Mouse (Mus musculus): ENCODE results near the gene Prr13.

DNA sequence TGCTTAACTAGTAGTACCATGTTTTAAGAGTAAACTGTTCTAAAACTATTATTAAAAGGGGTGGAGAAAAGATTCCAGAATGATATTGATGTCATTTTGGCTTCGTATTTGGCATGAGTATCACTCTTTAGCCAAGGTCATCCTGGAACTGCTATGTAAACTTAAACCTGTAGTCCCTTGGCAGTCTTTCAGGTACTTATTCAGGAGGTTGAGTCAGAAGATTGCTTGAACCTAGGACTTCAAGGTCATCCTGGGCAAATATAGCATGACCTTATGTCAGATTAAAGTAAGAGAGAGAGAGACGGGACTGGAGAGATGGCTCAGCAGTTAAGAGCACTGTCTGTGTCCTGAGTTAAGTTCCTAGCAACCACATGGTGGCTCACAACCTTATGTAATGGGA is 34.2 kb upstream of the Prr13 start:
- TF ChIP-seq CTCF (IDR thresholded peaks at IDR 0.05) (no peak), EP300 (IDR thresholded peaks at IDR 0.05; ENCODE audit: insufficient read depth, low read depth, low read length) (no peak), POLR2A (IDR thresholded peaks at IDR 0.05; ENCODE audit: insufficient read depth, low read depth, low read length) (no peak)
